Mouse (Mus musculus): ENCODE measurements around the gene Mmachc.

GRCm38 (mm10) chr4:116727401-116727800, 19.2 kb upstream of the Mmachc start:
- TF ChIP-seq POLR2A (IDR thresholded peaks at IDR 0.05; ENCODE audit: extremely low read depth, insufficient read depth, low read length): no peak
- TF ChIP-seq CTCF (IDR thresholded peaks at IDR 0.05; ENCODE audit: extremely low read depth, insufficient read depth, low read length): no peak

All from cortical plate, adult 2 months (tissue).